Mouse (Mus musculus): Measurements from ENCODE around the gene 1700018B08Rik. TPM values are rescaled to one million over a fixed set of nuclear protein-coding genes. Genes with fewer than 3 reads are reported as not detected.
A peak's percentile ranks its signal among the peaks of the same experiment; 100 is the strongest.

1700018B08Rik gene
- not detected for polyA plus RNA-seq (2017; shearing (Covaris generic))

- no peak for ATAC-seq
These were observed at the start of gene 1700018B08Rik for GRCm38 (mm10) chr8:121544276-121544785. Gene 1700018B08Rik, minus strand, starts transcription at chr8:121544320.

GRCm38 (mm10) chr8:121593293-121593692, 49.2 kb upstream of the 1700018B08Rik start:
- ATAC-seq, result no peak

GRCm38 (mm10) chr8:121591178-121592066, 47.3 kb upstream of the 1700018B08Rik start:
- peak; percentile 44 for ATAC-seq

GRCm38 (mm10) chr8:121590203-121591177, 46.4 kb upstream of the 1700018B08Rik start, which contains the start of gene Map1lc3b:
Gene Map1lc3b, plus strand, starts transcription at chr8:121590361.
- peak; percentile 73 for ATAC-seq

GRCm38 (mm10) chr8:121589205-121589726, 45.1 kb upstream of the 1700018B08Rik start:
- ATAC-seq, result no peak

- ATAC-seq, result no peak
These were observed 44.6 kb upstream of the 1700018B08Rik start for GRCm38 (mm10) chr8:121588750-121589149.

GRCm38 (mm10) chr8:121585159-121585825, 41.2 kb upstream of the 1700018B08Rik start:
- ATAC-seq, result peak; percentile 92

- no peak for ATAC-seq
These were observed 40.6 kb upstream of the 1700018B08Rik start for GRCm38 (mm10) chr8:121584730-121585129.

GRCm38 (mm10) chr8:121583653-121584052, 39.5 kb upstream of the 1700018B08Rik start:
- no peak for ATAC-seq

GRCm38 (mm10) chr8:121580465-121580864, 36.3 kb upstream of the 1700018B08Rik start:
- no peak for ATAC-seq

GRCm38 (mm10) chr8:121578676-121579451, 34.7 kb upstream of the 1700018B08Rik start, which contains the start of gene Fbxo31:
Gene Fbxo31, minus strand, starts transcription at chr8:121578806.
- peak; percentile 75 for ATAC-seq

- peak; percentile 5 for ATAC-seq
These were observed 33.9 kb upstream of the 1700018B08Rik start for GRCm38 (mm10) chr8:121577751-121578675.

- ATAC-seq, result no peak
These were observed 31.5 kb upstream of the 1700018B08Rik start for GRCm38 (mm10) chr8:121575661-121576060.

- ATAC-seq, result no peak
These were observed 29.2 kb upstream of the 1700018B08Rik start for GRCm38 (mm10) chr8:121573275-121573674.

GRCm38 (mm10) chr8:121572121-121572520, 28.0 kb upstream of the 1700018B08Rik start:
- ATAC-seq, result no peak

GRCm38 (mm10) chr8:121570801-121571200, 26.7 kb upstream of the 1700018B08Rik start:
- ATAC-seq, result peak; percentile 18

GRCm38 (mm10) chr8:121570335-121570734, 26.2 kb upstream of the 1700018B08Rik start:
- peak; percentile 67 for ATAC-seq

- ATAC-seq, result peak; percentile 46
These were observed 24.2 kb upstream of the 1700018B08Rik start for GRCm38 (mm10) chr8:121568321-121568720.

GRCm38 (mm10) chr8:121563701-121564100, 19.6 kb upstream of the 1700018B08Rik start:
- no peak for ATAC-seq

- no peak for ATAC-seq
These were observed 18.8 kb upstream of the 1700018B08Rik start for GRCm38 (mm10) chr8:121562941-121563351.

All from inflammation-experienced regulatory T-cells, adult 6 months (primary cell).